Mouse (Mus musculus) cerebellum, adult 2 months (tissue): Measurements from ENCODE around the gene Runx1.

ENCODE experiments used
- CTCF ChIP-seq: fragments of 200-500 bp; IDR thresholded peaks from 2 replicates; pipeline ENCODE4 v1.5.1; 2011; ENCODE audit warnings: low read depth, mild to moderate bottlenecking, control low read depth, low read length, moderate library complexity, borderline replicate concordance; ENCODE audit not compliant: insufficient read depth
- POLR2A ChIP-seq: fragments of 200-500 bp; IDR thresholded peaks from 2 replicates; pipeline ENCODE4 v1.6.1; 2011; ENCODE audit warnings: low read length, control low read depth, borderline replicate concordance; ENCODE audit not compliant: insufficient read depth

GRCm38 (mm10) chr16:92587836-92588235, 238.1 kb downstream of the Runx1 start:
- no peak for TF ChIP-seq POLR2A
- no peak for TF ChIP-seq CTCF
